Mouse (Mus musculus): ENCODE measurements at regions not wholly inside any gene's neighbourhood (a gene's known extent, or its start where the extent isn't known, plus 50 kb on each side); places are given as distances from the start of the nearest gene placed in this dataset.

GRCm38 (mm10) chr9:63837552-63837951 lies 79.8 kb upstream of the Smad3 start:
- TF ChIP-seq CTCF (IDR thresholded peaks at IDR 0.05; ENCODE audit: low read depth, low read length) (no peak), POLR2A (IDR thresholded peaks at IDR 0.05; ENCODE audit: insufficient read depth, low read length) (no peak), EP300 (IDR thresholded peaks at IDR 0.05; ENCODE audit: insufficient read depth, low read depth, low read length) (no peak)

All from ES-Bruce4 (cell line).